Mouse (Mus musculus) hindbrain, embryonic 11.5 days (tissue): Measurements from ENCODE around the gene Lrrc9. TPM values are rescaled to one million over a fixed set of nuclear protein-coding genes. Genes with fewer than 3 reads are reported as not detected.
A peak's percentile ranks its signal among the peaks of the same experiment; 100 is the strongest.

Source experiments
- ATAC-seq: fragments of 200-750 bp; cut with Nextera tagmentation; 2 replicates; pipeline ENCODE4 v1.8.0; 2017; ENCODE audit warnings: mild to moderate bottlenecking, moderate TSS enrichment, moderate library complexity; ENCODE audit not compliant: low FRiP score
- DNase-seq: peaks from one replicate; pipeline ENCODE4 v3.0.0-alpha.2; 2015; ENCODE audit warnings: low spot score
- H3K27ac ChIP-seq: fragments of 300-500 bp; sonication (generic); 2 replicates; pipeline ENCODE4 v1.5.1; 2014; ENCODE audit warnings: mild to moderate bottlenecking, low read depth, low read length
- H3K27me3 ChIP-seq: fragments of 300-500 bp; sonication (generic); 2 replicates; pipeline ENCODE4 v1.6.1; 2014; ENCODE audit warnings: mild to moderate bottlenecking, low read length, moderate library complexity, mixed read lengths; ENCODE audit not compliant: control insufficient read depth, insufficient read depth
- H3K36me3 ChIP-seq: fragments of 300-500 bp; sonication (generic); 2 replicates; pipeline ENCODE4 v1.6.1; 2014; ENCODE audit warnings: mild to moderate bottlenecking, low read length, moderate library complexity, mixed read lengths; ENCODE audit not compliant: control insufficient read depth, insufficient read depth
- H3K4me1 ChIP-seq: fragments of 300-500 bp; sonication (generic); replicated peaks from 2 replicates; pipeline ENCODE4 v1.6.1; 2014; ENCODE audit warnings: low read length, mixed read lengths; ENCODE audit not compliant: control insufficient read depth, insufficient read depth
- H3K4me2 ChIP-seq: fragments of 300-500 bp; sonication (generic); replicated peaks from 2 replicates; pipeline ENCODE4 v1.6.1; 2014; ENCODE audit warnings: mild to moderate bottlenecking, low read depth, low read length
- H3K4me3 ChIP-seq: fragments of 300-500 bp; sonication (generic); 2 replicates; pipeline ENCODE4 v1.5.1; 2014; ENCODE audit warnings: low read depth, low read length
- H3K9ac ChIP-seq: fragments of 300-500 bp; sonication (generic); 2 replicates; pipeline ENCODE4 v1.6.1; 2014; ENCODE audit warnings: low read depth, low read length
- H3K9me3 ChIP-seq: fragments of 300-500 bp; sonication (generic); 2 replicates; pipeline ENCODE4 v1.6.1; 2016; ENCODE audit warnings: low read length; ENCODE audit not compliant: control insufficient read depth
- WGBS: fragments of 180-500 bp; shearing (Covaris S2); extraction: QIAGEN DNeasy Blood & Tissue Kit; methylation state at CpG from one replicate; pipeline ENCODE4 v1.1.7; 2014; 5-methylcytosine and 5-hydroxymethylcytosine counted together
- polyA plus RNA-seq: library from polyadenylated mRNA; unstranded; fragments of >200 nt; fragmentation: Nextera tagmentation; extraction: Ambion mirVana; gene quantifications from 2 replicates; pipeline ENCODE4 v1.2.1, GENCODE M21; 2014

Lrrc9 gene
- polyA plus RNA-seq, 1 experiment from 2014 or later, result 2.4 TPM

DNA sequence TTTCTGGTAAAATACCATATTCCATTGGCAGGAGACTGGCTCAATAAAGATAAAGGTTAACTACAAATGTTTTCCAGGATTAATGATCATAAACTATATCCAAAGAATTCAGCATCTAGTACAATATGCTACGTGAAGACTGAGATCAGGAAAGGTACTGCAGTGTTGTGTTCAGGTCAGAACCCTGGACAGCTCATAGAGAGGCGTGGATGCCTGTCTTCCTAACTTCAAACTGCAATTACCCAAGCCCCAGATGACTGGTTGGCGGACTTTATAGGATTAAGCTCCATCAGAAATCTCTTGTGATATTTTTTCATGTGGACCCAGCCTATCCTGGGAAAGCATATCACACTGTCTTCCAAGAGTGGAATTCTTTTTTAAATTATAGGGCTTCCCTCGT, 19.0 kb upstream of the Lrrc9 start:
- WGBS, result 53% methylated on average over 4 of the region's 4 CpGs
- H3K4me1 ChIP-seq, result no peaks in the 10 kb centered on the region
- no peak for ATAC-seq
- DNase-seq, result peak; percentile 27
- H3K4me2 ChIP-seq, result no peak overlapping the region
- no peak overlapping the region for H3K27ac ChIP-seq
- H3K4me3 ChIP-seq, result no peak overlapping the region
- H3K9me3 ChIP-seq, result no peaks in the 10 kb centered on the region
- no peaks in the 10 kb centered on the region for H3K36me3 ChIP-seq
- no peaks in the 10 kb centered on the region for H3K27me3 ChIP-seq
- no peak overlapping the region for H3K9ac ChIP-seq

GRCm38 (mm10) chr12:72427722-72428126, 13.9 kb upstream of the Lrrc9 start:
- no peaks in the 10 kb centered on the region for H3K36me3 ChIP-seq
- no peak overlapping the region for H3K9ac ChIP-seq
- no peak overlapping the region for H3K27ac ChIP-seq
- WGBS, result 34% methylated on average over 11 of the region's 11 CpGs
- DNase-seq (peak; percentile 85), ATAC-seq (peak; percentile 45; the same call in 1 of the 2 replicates)
- H3K4me2 ChIP-seq, result no peak overlapping the region
- H3K4me3 ChIP-seq, result no peak overlapping the region
- H3K4me1 ChIP-seq, result no peaks in the 10 kb centered on the region
- no peaks in the 10 kb centered on the region for H3K9me3 ChIP-seq
- no peaks in the 10 kb centered on the region for H3K27me3 ChIP-seq

GRCm38 (mm10) chr12:72432209-72432608, 9.5 kb upstream of the Lrrc9 start:
- Histone ChIP-seq H3K27me3 (no peaks in the 10 kb centered on the region), H3K4me2 (no peak overlapping the region), H3K4me1 (no peaks in the 10 kb centered on the region), H3K36me3 (no peaks in the 10 kb centered on the region), H3K27ac (no peak overlapping the region), H3K9ac (no peak overlapping the region), H3K9me3 (no peaks in the 10 kb centered on the region), H3K4me3 (no peak overlapping the region)
- ATAC-seq, result no peak
- WGBS, result 89% methylated on average over 4 of the region's 4 CpGs
- no peak for DNase-seq

DNA sequence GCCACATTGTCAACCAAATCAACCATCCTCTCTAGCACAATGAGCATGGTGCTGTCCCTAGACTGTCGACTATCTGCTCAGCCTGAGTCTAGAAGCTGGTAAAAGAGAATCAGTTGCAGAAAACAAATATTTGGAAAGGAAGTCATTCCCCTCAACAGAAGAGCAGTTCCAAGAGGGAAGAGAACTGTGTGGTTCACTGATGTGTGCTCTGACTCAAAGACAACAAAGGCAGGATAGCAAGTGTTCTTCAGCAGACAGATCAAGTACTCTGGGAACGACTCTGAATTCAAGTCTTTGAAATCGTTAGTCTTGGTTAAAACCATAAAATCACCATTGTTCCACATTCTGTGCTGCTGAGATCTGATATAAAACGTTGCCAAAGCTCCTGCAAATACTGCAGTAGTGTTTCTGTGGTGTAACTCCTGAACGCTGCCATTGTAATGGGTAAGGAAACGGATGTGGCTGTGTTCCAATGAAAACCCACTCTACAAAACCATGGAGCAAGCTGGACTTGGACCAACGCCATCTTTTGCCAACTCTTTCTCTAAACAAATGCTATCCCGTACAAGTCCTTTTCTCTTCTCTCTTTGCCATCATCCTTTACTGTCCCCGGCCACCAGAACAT, 8.3 kb upstream of the Lrrc9 start:
- no peak for DNase-seq
- no peak overlapping the region for H3K4me3 ChIP-seq
- H3K4me2 ChIP-seq, result no peak overlapping the region
- 79% methylated on average over 9 of the region's 9 CpGs for WGBS
- no peaks in the 10 kb centered on the region for H3K27me3 ChIP-seq
- no peaks in the 10 kb centered on the region for H3K36me3 ChIP-seq
- H3K9ac ChIP-seq, result no peak overlapping the region
- ATAC-seq, result no peak
- no peak overlapping the region for H3K27ac ChIP-seq
- no peaks in the 10 kb centered on the region for H3K9me3 ChIP-seq
- no peaks in the 10 kb centered on the region for H3K4me1 ChIP-seq

DNA sequence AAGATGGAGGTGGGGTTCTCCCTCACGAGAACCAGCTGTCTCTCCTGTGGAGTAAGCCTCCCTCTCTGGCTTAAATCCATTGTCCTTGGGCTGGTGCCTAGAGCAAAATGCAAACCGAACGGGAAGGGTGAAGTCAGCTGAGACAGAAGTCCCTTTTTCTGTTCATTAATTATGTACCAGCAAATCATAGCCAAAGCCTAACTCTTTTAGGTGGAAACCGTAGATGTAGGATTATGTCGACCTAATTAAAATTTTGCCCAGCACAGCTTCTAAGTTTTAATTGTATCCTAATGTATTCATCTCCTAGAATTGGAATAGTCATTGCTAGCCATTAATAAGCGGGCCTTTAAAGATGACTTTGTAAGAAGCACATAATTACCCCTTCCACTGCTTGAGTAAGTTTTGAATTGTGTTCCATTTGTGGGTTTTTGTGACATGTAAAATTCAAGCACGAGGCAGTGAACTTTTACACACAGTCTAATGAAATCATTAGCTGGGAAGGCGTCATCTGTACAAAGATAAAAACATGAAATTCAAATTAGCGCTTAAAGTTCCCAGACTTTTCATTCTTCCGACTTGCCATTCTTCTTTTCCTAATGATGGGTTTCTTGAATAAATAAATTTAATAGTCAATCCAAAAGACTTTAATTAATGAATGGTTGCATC, 3.9 kb upstream of the Lrrc9 start:
- H3K36me3 ChIP-seq, result no peaks in the 10 kb centered on the region
- H3K4me3 ChIP-seq, result no peak overlapping the region
- 69% methylated on average over 10 of the region's 10 CpGs for WGBS
- no peak overlapping the region for H3K4me2 ChIP-seq
- H3K9me3 ChIP-seq, result no peaks in the 10 kb centered on the region
- H3K9ac ChIP-seq, result no peak overlapping the region
- H3K27ac ChIP-seq, result no peak overlapping the region
- DNase-seq, result no peak
- no peaks in the 10 kb centered on the region for H3K4me1 ChIP-seq
- no peak for ATAC-seq
- H3K27me3 ChIP-seq, result no peaks in the 10 kb centered on the region

DNA sequence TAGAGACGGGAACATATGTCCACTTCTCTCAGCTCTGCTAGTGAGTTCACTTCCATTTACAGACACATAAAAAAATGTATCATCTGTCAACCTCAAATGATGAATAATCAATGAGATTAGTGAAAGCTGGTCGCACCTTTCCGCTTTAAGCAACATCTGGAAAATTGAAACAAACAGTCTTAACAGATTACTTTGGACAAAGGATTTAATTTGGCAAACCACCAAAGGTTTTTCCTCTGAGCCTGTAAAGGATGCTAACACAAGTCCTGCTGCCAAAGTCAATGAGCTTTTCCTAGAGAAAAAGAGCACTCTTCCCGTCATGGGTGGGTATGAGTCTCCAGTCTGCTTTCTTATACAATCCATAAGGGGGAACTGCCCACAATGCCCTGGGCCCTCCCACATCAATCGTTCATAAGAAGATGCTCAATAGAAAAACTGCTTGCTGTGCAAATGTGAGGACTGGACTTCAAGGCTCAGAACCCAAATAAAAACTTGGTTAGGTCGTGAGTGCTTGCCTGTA, 2.6 kb upstream of the Lrrc9 start:
- Histone ChIP-seq H3K9me3 (no peaks in the 10 kb centered on the region), H3K4me3 (no peak overlapping the region), H3K27me3 (no peaks in the 10 kb centered on the region), H3K4me1 (no peaks in the 10 kb centered on the region), H3K36me3 (no peaks in the 10 kb centered on the region), H3K27ac (no peak overlapping the region), H3K4me2 (no peak overlapping the region), H3K9ac (no peak overlapping the region)
- no peak for DNase-seq
- ATAC-seq, result no peak
- 76% methylated on average over 6 of the region's 6 CpGs for WGBS

GRCm38 (mm10) chr12:72453941-72454340, 12.3 kb downstream of the Lrrc9 start:
- Histone ChIP-seq H3K9me3 (no peaks in the 10 kb centered on the region), H3K4me2 (no peak overlapping the region), H3K4me1 (no peaks in the 10 kb centered on the region), H3K27me3 (no peaks in the 10 kb centered on the region), H3K27ac (no peak overlapping the region), H3K9ac (no peak overlapping the region), H3K4me3 (no peak overlapping the region), H3K36me3 (no peaks in the 10 kb centered on the region)
- ATAC-seq, result no peak
- no peak for DNase-seq
- 85% methylated on average over 17 of the region's 17 CpGs for WGBS

GRCm38 (mm10) chr12:72461191-72461893, 19.7 kb downstream of the Lrrc9 start:
- H3K9me3 ChIP-seq, result no peaks in the 10 kb centered on the region
- no peaks in the 10 kb centered on the region for H3K4me1 ChIP-seq
- 55% methylated on average over 11 of the region's 11 CpGs for WGBS
- H3K27me3 ChIP-seq, result no peaks in the 10 kb centered on the region
- ATAC-seq, result no peak
- no peak overlapping the region for H3K4me3 ChIP-seq
- DNase-seq, result peak; percentile 47
- no peak overlapping the region for H3K27ac ChIP-seq
- no peaks in the 10 kb centered on the region for H3K36me3 ChIP-seq
- H3K4me2 ChIP-seq, result no peak overlapping the region
- no peak overlapping the region for H3K9ac ChIP-seq
